Mouse (Mus musculus): ENCODE data around the gene Romo1. TPM values are rescaled to one million over a fixed set of nuclear protein-coding genes. Genes with fewer than 3 reads are reported as not detected.
"Not testable (repeated sequence)": the region's sequence is repeated elsewhere in the genome, so short reads cannot be mapped to it uniquely, and the experiment has no call there.

The Romo1 gene
- polyA plus RNA-seq (2015; fragmentation: Nextera tagmentation; extraction: Ambion mirVana): 393 and 432 TPM in 2 replicates

DNA sequence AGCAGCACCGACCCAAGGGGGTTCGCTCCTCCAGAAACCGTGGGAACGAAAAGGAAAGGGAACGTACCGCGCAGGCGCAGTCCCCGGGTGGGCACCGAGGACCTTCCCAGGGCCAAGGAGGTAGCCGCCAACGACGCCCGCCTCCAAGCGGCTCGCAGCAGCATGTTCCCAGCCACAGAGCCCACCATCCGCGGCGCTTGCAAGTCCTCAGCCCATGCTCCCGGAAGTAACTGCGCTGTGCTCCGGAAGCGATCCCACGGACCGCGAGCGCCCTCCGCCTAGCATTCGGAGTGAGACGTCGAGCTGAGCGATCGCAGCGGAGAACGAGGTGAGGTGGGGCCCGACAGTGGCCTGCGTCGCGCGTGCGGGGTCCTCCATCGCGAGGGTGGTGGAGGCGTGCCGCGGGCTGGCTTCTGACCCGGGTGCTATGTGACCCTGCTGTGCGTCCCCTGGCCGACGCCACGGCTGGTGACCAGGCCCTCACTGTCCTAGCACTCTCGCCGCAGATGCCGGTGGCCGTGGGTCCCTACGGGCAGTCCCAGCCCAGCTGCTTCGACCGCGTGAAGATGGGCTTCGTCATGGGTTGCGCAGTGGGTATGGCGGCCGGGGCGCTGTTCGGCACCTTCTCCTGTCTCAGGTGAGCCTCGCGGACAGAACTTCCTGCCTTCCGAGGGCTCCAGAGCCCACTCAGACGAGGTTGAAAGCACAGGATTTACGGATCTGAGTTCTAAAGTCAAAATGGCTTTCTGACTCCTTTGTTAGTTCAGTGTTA, at the start of gene Romo1, which contains the start of gene Nfs1:
Gene Romo1, plus strand, starts transcription at position 87 of the 772 bp plus-strand sequence.
Gene Nfs1, minus strand, starts transcription at position 234 of the 772 bp plus-strand sequence.
- ATAC-seq: peak; percentile 100
- Histone ChIP-seq H3K27me3 (replicated peaks; ENCODE audit: control insufficient read depth, insufficient read depth, low read length) (no peaks in the 10 kb centered on the region), H3K9me3 (ENCODE audit: control insufficient read depth, low read length) (no peaks in the 10 kb centered on the region), H3K9ac (ENCODE audit: low read depth, low read length) (peak within 1 kb of the TSS; percentile 91), H3K36me3 (ENCODE audit: control insufficient read depth, insufficient read depth, low read length) (peaks cover 14% of the 10 kb centered on the region), H3K4me2 (ENCODE audit: low read length) (peak within 1 kb of the TSS; percentile 60), H3K4me1 (ENCODE audit: control insufficient read depth, insufficient read depth, low read depth, low read length) (peaks cover 12% of the 10 kb centered on the region), H3K4me3 (ENCODE audit: low read length) (peak within 1 kb of the TSS; percentile 92), H3K27ac (ENCODE audit: low read depth, low read length) (peak within 1 kb of the TSS; percentile 93)
- WGBS: 0% methylated on average over 60 of the region's 70 CpGs

DNA sequence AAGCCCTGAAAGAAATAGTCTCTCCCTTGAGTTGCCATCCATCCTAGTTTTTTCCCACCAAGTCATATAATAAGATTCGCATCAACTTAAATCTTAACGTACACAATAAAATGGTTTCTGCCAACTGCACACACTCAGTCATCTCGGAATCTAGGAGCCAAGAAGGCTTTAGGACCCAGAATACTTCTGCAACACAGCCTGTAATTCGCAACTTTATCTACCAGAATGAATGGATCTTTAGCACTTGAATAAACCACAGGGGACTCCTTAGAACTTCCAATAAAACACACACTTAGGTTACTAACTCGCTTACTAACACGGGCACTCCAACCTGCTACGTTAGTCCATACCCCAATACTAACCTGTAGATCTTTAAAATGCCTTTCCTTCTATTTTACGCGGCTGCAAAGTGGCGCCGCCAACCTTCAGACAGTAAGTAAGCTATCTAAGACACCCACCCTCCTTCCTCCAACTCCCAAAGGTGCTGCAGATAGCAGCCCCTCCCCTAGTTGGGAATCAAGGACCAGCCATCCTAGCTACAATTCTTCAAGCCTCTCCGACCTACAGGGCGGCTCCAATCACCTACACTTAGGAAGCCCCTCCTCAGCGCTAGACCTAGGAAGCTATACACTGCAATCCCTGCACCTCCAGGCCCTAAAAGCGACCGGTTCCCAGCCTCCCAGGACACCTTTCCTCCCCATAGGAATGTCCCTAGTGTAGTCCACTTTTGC, 33.0 kb upstream of the Romo1 start:
- WGBS: under 1% methylated on average over 16 of the region's 16 CpGs

GRCm38 (mm10) chr2:156111358-156112079, 32.3 kb upstream of the Romo1 start, which contains the start of the genes Cpne1 and Rbm12:
Cpne1 (minus strand) TSS chr2:156111965.
Rbm12 (minus strand) TSS chr2:156111978.
- WGBS: under 1% methylated on average over 68 of the region's 74 CpGs
- Histone ChIP-seq H3K4me2 (ENCODE audit: low read length) (peak within 1 kb of the TSS; percentile 78), H3K27ac (ENCODE audit: low read depth, low read length) (peak within 1 kb of the TSS; percentile 95), H3K4me1 (ENCODE audit: control insufficient read depth, insufficient read depth, low read depth, low read length) (peaks cover 11% of the 10 kb centered on the region), H3K4me3 (ENCODE audit: low read length) (peak within 1 kb of the TSS; percentile 69), H3K9ac (ENCODE audit: low read depth, low read length) (peak within 1 kb of the TSS; percentile 99), H3K9me3 (ENCODE audit: control insufficient read depth, low read length) (no peaks in the 10 kb centered on the region), H3K27me3 (replicated peaks; ENCODE audit: control insufficient read depth, insufficient read depth, low read length) (no peaks in the 10 kb centered on the region), H3K36me3 (ENCODE audit: control insufficient read depth, insufficient read depth, low read length) (no peaks in the 10 kb centered on the region)
- peak; percentile 95 for ATAC-seq

More for the DNA sequence above, 33.0 kb upstream of the Romo1 start:
- Histone ChIP-seq H3K36me3 (ENCODE audit: control insufficient read depth, insufficient read depth, low read length) (no peaks in the 10 kb centered on the region), H3K9me3 (ENCODE audit: control insufficient read depth, low read length) (no peaks in the 10 kb centered on the region), H3K27ac (ENCODE audit: low read depth, low read length) (peak overlapping the region; percentile 95), H3K4me2 (ENCODE audit: low read length) (peak overlapping the region; percentile 78), H3K27me3 (replicated peaks; ENCODE audit: control insufficient read depth, insufficient read depth, low read length) (no peaks in the 10 kb centered on the region), H3K9ac (ENCODE audit: low read depth, low read length) (peak overlapping the region; percentile 99), H3K4me1 (ENCODE audit: control insufficient read depth, insufficient read depth, low read depth, low read length) (peaks cover 11% of the 10 kb centered on the region), H3K4me3 (ENCODE audit: low read length) (peak overlapping the region; percentile 69)
- ATAC-seq: peak; percentile 76

DNA sequence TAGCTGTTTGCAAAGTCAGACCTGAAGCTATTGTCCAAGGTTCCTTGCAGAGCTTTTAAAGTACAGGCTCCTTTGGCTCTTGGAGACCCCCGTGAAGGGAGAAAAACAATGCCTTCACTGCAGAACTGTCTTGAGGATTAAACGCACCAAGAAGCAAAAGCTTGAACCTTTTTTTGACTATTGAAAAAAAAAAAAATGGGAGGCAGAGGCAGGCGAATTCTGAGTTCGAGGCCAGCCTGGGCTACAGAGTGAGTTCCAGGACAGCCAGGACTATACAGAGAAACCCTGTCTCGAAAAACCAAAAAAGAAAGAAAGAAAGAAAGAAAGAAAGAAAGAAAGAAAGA, 31.8 kb upstream of the Romo1 start:
- not testable (repeated sequence) for H3K9me3 ChIP-seq (ENCODE audit: control insufficient read depth, low read length); ATAC-seq; H3K27me3 ChIP-seq (replicated peaks; ENCODE audit: control insufficient read depth, insufficient read depth, low read length); H3K36me3 ChIP-seq (ENCODE audit: control insufficient read depth, insufficient read depth, low read length)
- H3K9ac ChIP-seq (ENCODE audit: low read depth, low read length): peak overlapping the region; percentile 99
- peak overlapping the region; percentile 69 for H3K4me3 ChIP-seq (ENCODE audit: low read length)
- H3K27ac ChIP-seq (ENCODE audit: low read depth, low read length): peak overlapping the region; percentile 95
- H3K4me2 ChIP-seq (ENCODE audit: low read length): peak overlapping the region; percentile 63
- peaks cover 11% of the 10 kb centered on the region for H3K4me1 ChIP-seq (ENCODE audit: control insufficient read depth, insufficient read depth, low read depth, low read length)
- WGBS: 20% methylated on average over 5 of the region's 5 CpGs

DNA sequence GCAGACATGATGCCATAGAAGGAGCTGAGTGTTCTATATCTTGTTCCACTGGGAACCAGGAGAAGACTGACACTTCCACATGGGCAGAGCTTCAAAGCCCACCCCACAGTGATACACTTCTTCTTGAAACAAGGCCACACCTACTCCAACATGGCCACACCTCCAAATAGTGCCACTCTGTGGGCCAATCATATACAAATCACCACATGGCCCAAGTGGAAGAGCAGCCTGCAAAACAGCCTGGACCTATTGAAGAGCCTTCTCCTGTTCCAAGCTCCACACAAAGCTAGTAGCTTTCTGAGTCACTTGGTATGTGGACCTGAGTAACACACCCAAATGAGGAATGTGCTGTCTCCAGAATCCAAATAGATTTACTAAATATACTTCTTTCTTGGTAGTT, 24.3 kb upstream of the Romo1 start:
- Histone ChIP-seq H3K9me3 (ENCODE audit: control insufficient read depth, low read length) (no peaks in the 10 kb centered on the region), H3K4me2 (ENCODE audit: low read length) (no peak overlapping the region), H3K27me3 (replicated peaks; ENCODE audit: control insufficient read depth, insufficient read depth, low read length) (no peaks in the 10 kb centered on the region), H3K4me3 (ENCODE audit: low read length) (no peak overlapping the region), H3K4me1 (ENCODE audit: control insufficient read depth, insufficient read depth, low read depth, low read length) (no peaks in the 10 kb centered on the region), H3K36me3 (ENCODE audit: control insufficient read depth, insufficient read depth, low read length) (peaks cover 5% of the 10 kb centered on the region; the same call in 1 of the 2 replicates), H3K9ac (ENCODE audit: low read depth, low read length) (no peak overlapping the region), H3K27ac (ENCODE audit: low read depth, low read length) (no peak overlapping the region)
- ATAC-seq: no peak

- no peaks in the 10 kb centered on the region for H3K27me3 ChIP-seq (replicated peaks; ENCODE audit: control insufficient read depth, insufficient read depth, low read length)
- H3K36me3 ChIP-seq (ENCODE audit: control insufficient read depth, insufficient read depth, low read length): peaks cover 10% of the 10 kb centered on the region
- no peaks in the 10 kb centered on the region for H3K4me1 ChIP-seq (ENCODE audit: control insufficient read depth, insufficient read depth, low read depth, low read length)
- WGBS: 91% methylated on average over 5 of the region's 5 CpGs
- no peak overlapping the region for H3K27ac ChIP-seq (ENCODE audit: low read depth, low read length)
- no peak overlapping the region for H3K9ac ChIP-seq (ENCODE audit: low read depth, low read length)
- no peak overlapping the region for H3K4me2 ChIP-seq (ENCODE audit: low read length)
- H3K4me3 ChIP-seq (ENCODE audit: low read length): no peak overlapping the region
- H3K9me3 ChIP-seq (ENCODE audit: control insufficient read depth, low read length): no peaks in the 10 kb centered on the region
- ATAC-seq: no peak
Observed at GRCm38 (mm10) chr2:156123731-156124130, 20.1 kb upstream of the Romo1 start.

- H3K9me3 ChIP-seq (ENCODE audit: control insufficient read depth, low read length): no peaks in the 10 kb centered on the region
- 96% methylated on average over 5 of the region's 5 CpGs for WGBS
- no peak within 1 kb of the TSS for H3K27ac ChIP-seq (ENCODE audit: low read depth, low read length)
- H3K36me3 ChIP-seq (ENCODE audit: control insufficient read depth, insufficient read depth, low read length): peaks cover 10% of the 10 kb centered on the region
- H3K4me3 ChIP-seq (ENCODE audit: low read length): no peak within 1 kb of the TSS
- H3K9ac ChIP-seq (ENCODE audit: low read depth, low read length): no peak within 1 kb of the TSS
- no peak for ATAC-seq
- H3K27me3 ChIP-seq (replicated peaks; ENCODE audit: control insufficient read depth, insufficient read depth, low read length): no peaks in the 10 kb centered on the region
- no peak within 1 kb of the TSS for H3K4me2 ChIP-seq (ENCODE audit: low read length)
- H3K4me1 ChIP-seq (ENCODE audit: control insufficient read depth, insufficient read depth, low read depth, low read length): no peaks in the 10 kb centered on the region
Observed at GRCm38 (mm10) chr2:156126992-156127391, 16.8 kb upstream of the Romo1 start, which contains the start of gene Gm28036. Gm28036 (minus strand) TSS chr2:156127092.

GRCm38 (mm10) chr2:156134161-156134560, 9.7 kb upstream of the Romo1 start:
- Histone ChIP-seq H3K9me3 (ENCODE audit: control insufficient read depth, low read length) (no peaks in the 10 kb centered on the region), H3K9ac (ENCODE audit: low read depth, low read length) (no peak overlapping the region), H3K4me2 (ENCODE audit: low read length) (no peak overlapping the region), H3K4me1 (ENCODE audit: control insufficient read depth, insufficient read depth, low read depth, low read length) (no peaks in the 10 kb centered on the region), H3K36me3 (ENCODE audit: control insufficient read depth, insufficient read depth, low read length) (no peaks in the 10 kb centered on the region; the same call in none of the 2 replicates), H3K27me3 (replicated peaks; ENCODE audit: control insufficient read depth, insufficient read depth, low read length) (no peaks in the 10 kb centered on the region), H3K4me3 (ENCODE audit: low read length) (no peak overlapping the region), H3K27ac (ENCODE audit: low read depth, low read length) (no peak overlapping the region)
- ATAC-seq: no peak
- 94% methylated on average over 5 of the region's 5 CpGs for WGBS
